Mouse (Mus musculus): ENCODE measurements around the gene Ttyh2. TPM values are rescaled to one million over a fixed set of nuclear protein-coding genes. Genes with fewer than 3 reads are reported as not detected.

The Ttyh2 gene
- polyA plus RNA-seq (2014; fragmentation: Illumina TruSeq; extraction: RNeasy Lipid Tissue Mini Kit (QIAGEN cat#74804); ENCODE audit: low read depth, low replicate concordance), result 1.9 TPM

GRCm38 (mm10) chr11:114675341-114675825 lies at the start of gene Ttyh2:
Ttyh2 (plus strand) TSS chr11:114675431.

GRCm38 (mm10) chr11:114668301-114668710 lies 6.9 kb upstream of the Ttyh2 start, which contains the start of gene Rpl38:
Rpl38 (plus strand) TSS chr11:114668524.

GRCm38 (mm10) chr11:114726965-114727825 lies 52.0 kb downstream of the Ttyh2 start, which contains the start of gene Dnaic2:
Dnaic2 (plus strand) TSS chr11:114727408.

GRCm38 (mm10) chr11:114764820-114765818 lies 89.9 kb downstream of the Ttyh2 start, which contains the start of gene Kif19a:
Kif19a (plus strand) TSS chr11:114765388.

Other genes with a start within 250 kb of the Ttyh2 start
- 170 TPM for gene Rpl38, start 6.9 kb upstream of the Ttyh2 start, polyA plus RNA-seq (2014; fragmentation: Illumina TruSeq; extraction: RNeasy Lipid Tissue Mini Kit (QIAGEN cat#74804); ENCODE audit: low read depth, low replicate concordance)
- gene Dnaic2, start 52.0 kb downstream of the Ttyh2 start, polyA plus RNA-seq (2014; fragmentation: Illumina TruSeq; extraction: RNeasy Lipid Tissue Mini Kit (QIAGEN cat#74804); ENCODE audit: low read depth, low replicate concordance), result not detected
- gene Kif19a, start 90.0 kb downstream of the Ttyh2 start, polyA plus RNA-seq (2014; fragmentation: Illumina TruSeq; extraction: RNeasy Lipid Tissue Mini Kit (QIAGEN cat#74804); ENCODE audit: low read depth, low replicate concordance), result not detected
- not detected for gene Btbd17, start 120.5 kb downstream of the Ttyh2 start, polyA plus RNA-seq (2014; fragmentation: Illumina TruSeq; extraction: RNeasy Lipid Tissue Mini Kit (QIAGEN cat#74804); ENCODE audit: low read depth, low replicate concordance)
- not detected for gene Gpr142, start 123.5 kb downstream of the Ttyh2 start, polyA plus RNA-seq (2014; fragmentation: Illumina TruSeq; extraction: RNeasy Lipid Tissue Mini Kit (QIAGEN cat#74804); ENCODE audit: low read depth, low replicate concordance)
- 24.3 TPM for gene Gprc5c, start 175.7 kb downstream of the Ttyh2 start, polyA plus RNA-seq (2014; fragmentation: Illumina TruSeq; extraction: RNeasy Lipid Tissue Mini Kit (QIAGEN cat#74804); ENCODE audit: low read depth, low replicate concordance)
- gene Cd300a, start 214.6 kb downstream of the Ttyh2 start, polyA plus RNA-seq (2014; fragmentation: Illumina TruSeq; extraction: RNeasy Lipid Tissue Mini Kit (QIAGEN cat#74804); ENCODE audit: low read depth, low replicate concordance), result 0.36 TPM